Mouse (Mus musculus) CH12.LX (cell line): ENCODE data around the gene Efnb2. TPM values are rescaled to one million over a fixed set of nuclear protein-coding genes. Genes with fewer than 3 reads are reported as not detected.

Source experiments
- DNase-seq: peaks from one replicate; pipeline ENCODE4 v3.0.0-alpha.2; 2013; ENCODE audit errors: extremely low read depth
- H3K27ac ChIP-seq: 2 replicates; pipeline ENCODE4 v1.5.1; 2012; ENCODE audit warnings: low read depth, mild to moderate bottlenecking, control low read depth, moderate library complexity; ENCODE audit not compliant: insufficient read depth
- H3K27me3 ChIP-seq: replicated peaks from 2 replicates; pipeline ENCODE3; 2012; ENCODE audit warnings: inconsistent platforms
- H3K36me3 ChIP-seq, 2 experiments: replicated peaks in 1 of 2; 2 replicates each; pipeline versions ENCODE3 to v1.6.1; 2012; ENCODE audit warnings: inconsistent platforms in 1 of 2, low read length in 1 of 2, mild to moderate bottlenecking in 1 of 2, mixed read lengths in 1 of 2, moderate library complexity in 1 of 2; ENCODE audit not compliant: control insufficient read depth in 1 of 2, insufficient read depth in 1 of 2
- H3K4me1 ChIP-seq, 2 experiments: 2 replicates each; pipeline ENCODE4 v1.6.1; 2012; ENCODE audit warnings: inconsistent platforms in 1 of 2, moderate library complexity in 1 of 2; ENCODE audit not compliant: insufficient read depth in 2 of 2, control insufficient read depth in 1 of 2
- H3K4me2 ChIP-seq: 2 replicates; pipeline ENCODE4 v1.6.1; 2012; ENCODE audit warnings: low read depth, mild to moderate bottlenecking, control low read depth; ENCODE audit not compliant: poor library complexity, insufficient read depth, severe bottlenecking
- H3K4me3 ChIP-seq, 3 experiments: fragments of 150-350 bp in 1 of 3; sonication (generic) in 1 of 3; replicated peaks in 1 of 3; 2 replicates each; pipeline versions ENCODE3 to v1.5.1; 2011 to 2012; ENCODE audit warnings: low read depth in 2 of 3, low read length in 2 of 3, mild to moderate bottlenecking in 2 of 3, moderate library complexity in 2 of 3, control low read depth in 1 of 3, improper control_type of control experiment in 1 of 3, inconsistent platforms in 1 of 3, mixed read lengths in 1 of 3; ENCODE audit not compliant: poor library complexity in 1 of 3
- H3K79me2 ChIP-seq: replicated peaks from 2 replicates; pipeline ENCODE4 v1.6.1; 2012; ENCODE audit warnings: mild to moderate bottlenecking, moderate library complexity; ENCODE audit not compliant: control insufficient read depth, poor library complexity, insufficient read depth, severe bottlenecking; ENCODE audit errors: extremely low read depth
- H3K9ac ChIP-seq: 2 replicates; pipeline ENCODE4 v1.6.1; 2012; ENCODE audit warnings: low read depth, mild to moderate bottlenecking, control low read depth, moderate library complexity; ENCODE audit not compliant: insufficient read depth
- H3K9me3 ChIP-seq: replicated peaks from 2 replicates; pipeline ENCODE3; 2012; ENCODE audit warnings: low read length, inconsistent platforms, mixed read lengths
- CHD1 ChIP-seq: IDR thresholded peaks from 2 replicates; pipeline ENCODE4 v1.6.1; 2012; ENCODE audit warnings: low read depth, low read length, improper control_type of control experiment, inconsistent platforms
- CHD2 ChIP-seq: IDR thresholded peaks from 2 replicates; pipeline ENCODE4 v1.6.1; 2011; ENCODE audit warnings: low read length, improper control_type of control experiment
- E2F4 ChIP-seq: IDR thresholded peaks from 2 replicates; pipeline ENCODE4 v1.6.1; 2011; ENCODE audit warnings: low read depth, low read length, improper control_type of control experiment; ENCODE audit not compliant: insufficient replicate concordance
- ELF1 ChIP-seq: IDR thresholded peaks from 2 replicates; pipeline ENCODE4 v1.6.1; 2014; ENCODE audit warnings: low read depth, mild to moderate bottlenecking, inconsistent platforms, low read length, improper control_type of control experiment
- EP300 ChIP-seq: IDR thresholded peaks from 2 replicates; pipeline ENCODE4 v1.6.1; 2011; ENCODE audit warnings: low read length, improper control_type of control experiment
- GABPA ChIP-seq: IDR thresholded peaks from 2 replicates; pipeline ENCODE4 v1.6.1; 2012; ENCODE audit warnings: low read depth, low read length, improper control_type of control experiment, inconsistent platforms; ENCODE audit not compliant: insufficient replicate concordance
- HCFC1 ChIP-seq: IDR thresholded peaks from 2 replicates; pipeline ENCODE4 v1.6.1; 2012; ENCODE audit warnings: low read depth, mild to moderate bottlenecking, inconsistent platforms, low read length, improper control_type of control experiment
- MAX ChIP-seq: IDR thresholded peaks from 2 replicates; pipeline ENCODE4 v1.6.1; 2011; ENCODE audit warnings: low read length, improper control_type of control experiment
- MEF2A ChIP-seq: IDR thresholded peaks from 2 replicates; pipeline ENCODE4 v1.6.1; 2014; ENCODE audit warnings: low read depth, mild to moderate bottlenecking, inconsistent platforms, low read length, improper control_type of control experiment, borderline replicate concordance
- POLR2AphosphoS2 ChIP-seq: IDR thresholded peaks from 2 replicates; pipeline ENCODE4 v1.6.1; 2011; ENCODE audit warnings: low read depth, low read length, improper control_type of control experiment
- SIN3A ChIP-seq: IDR thresholded peaks from 2 replicates; pipeline ENCODE4 v1.6.1; 2012; ENCODE audit warnings: low read length, improper control_type of control experiment, inconsistent platforms
- USF2 ChIP-seq: conservative IDR thresholded peaks from 2 replicates; pipeline ENCODE4 v1.6.1; 2011; ENCODE audit warnings: low read depth, low read length, improper control_type of control experiment
- ZNF384 ChIP-seq: IDR thresholded peaks from 2 replicates; pipeline ENCODE4 v1.6.1; 2012; ENCODE audit warnings: low read depth, low read length, improper control_type of control experiment, inconsistent platforms
- dilution Hi-C: fragments of 300-500 bp; cut with MboI; formaldehyde crosslinking; loops from 2 replicates; pipeline ENCODE4 v1.14.3; 2020; ENCODE audit warnings: low sequenced_read_pairs; ENCODE audit not compliant: extremely low pct_unique_long_range_greater_than_20kb, extremely low pct_ligation_motif_present
- in situ Hi-C: fragments of 300-500 bp; cut with MboI; formaldehyde crosslinking; loops from 3 replicates; pipeline ENCODE4 v1.14.3; 2019; ENCODE audit warnings: low sequenced_read_pairs, low pct_ligation_motif_present, low pct_unique_long_range_greater_than_20kb, mixed read lengths
- polyA plus RNA-seq: library from polyadenylated mRNA; unstranded; fragments of >175 nt; gene quantifications from 2 replicates; pipeline ENCODE4 v1.2.1, GENCODE M21; 2012; ENCODE audit warnings: low read depth; ENCODE audit not compliant: insufficient read length
- total RNA-seq, 2 experiments: library from RNA; depleted of rRNA; stranded (reverse); fragments of 300-350 nt in 1 of 2; fragments of >200 nt in 1 of 2; gene quantifications; 2 replicates each; pipeline ENCODE4 v1.2.3; 2012 to 2014

Gene Efnb2
- total and polyA plus RNA-seq, 3 experiments = 0.06 to 0.25 TPM; not detected in 1

DNA sequence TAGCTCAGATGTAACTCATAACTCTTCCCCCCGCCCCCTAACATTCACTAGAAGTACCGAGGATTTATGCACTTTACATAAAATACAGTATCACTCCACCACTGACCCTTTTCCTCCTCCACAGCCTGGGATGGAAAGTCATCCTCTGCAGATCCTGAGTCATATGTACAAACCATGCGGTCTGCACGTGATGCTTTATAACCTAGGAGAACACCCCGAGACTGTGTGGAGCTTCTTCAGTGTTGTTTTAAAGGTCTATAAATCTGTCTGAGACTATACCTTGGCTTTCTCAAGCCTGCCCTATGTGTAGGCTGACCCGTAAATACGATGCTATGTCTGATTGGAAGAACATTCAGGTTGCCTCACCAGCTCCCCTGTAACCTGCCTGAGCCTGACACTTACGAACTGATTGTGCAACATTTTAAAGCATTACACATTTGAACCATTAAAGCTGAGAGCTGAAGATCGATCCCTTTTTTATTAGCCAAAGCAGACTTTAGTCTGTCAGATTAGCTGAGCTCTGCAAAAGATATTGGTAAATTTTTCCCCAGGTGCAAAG lies 92.7 kb downstream of the Efnb2 start:
- TF ChIP-seq EP300 = no peak
- TF ChIP-seq GABPA = no peak
- no peak for TF ChIP-seq E2F4
- no peak for TF ChIP-seq ZNF384
- TF ChIP-seq MEF2A = no peak
- no peak for TF ChIP-seq USF2
- TF ChIP-seq SIN3A = no peak
- TF ChIP-seq HCFC1 = no peak
- no peak for TF ChIP-seq ELF1
- TF ChIP-seq POLR2AphosphoS2 = no peak
- TF ChIP-seq CHD1 = no peak
- no peak for TF ChIP-seq CHD2
- TF ChIP-seq MAX = no peak
- Histone ChIP-seq H3K4me2 (no peak overlapping the region), H3K9me3 (peaks cover 67% of the 10 kb centered on the region), H3K36me3 (no peaks in the 10 kb centered on the region), H3K79me2 (no peaks in the 10 kb centered on the region), H3K4me1 (no peaks in the 10 kb centered on the region), H3K27ac (no peak overlapping the region), H3K4me3 (no peak overlapping the region), H3K9ac (no peak overlapping the region), H3K27me3 (no peaks in the 10 kb centered on the region)
- in situ Hi-C loops = no loop called here
- DNase-seq = no peak
- dilution Hi-C loops = no loop called here

Other genes starting within 250 kb of the Efnb2 start
- 35.1 and 46.2 TPM in 2 replicates for gene Arglu1, start 29.3 kb upstream of the Efnb2 start, total RNA-seq (2012; rRNA removed)
- 58.5 and 73.7 TPM in 2 replicates for gene Arglu1, start 29.3 kb upstream of the Efnb2 start, total RNA-seq (2014; rRNA removed)
- 135 and 159 TPM in 2 replicates for gene Arglu1, start 29.3 kb upstream of the Efnb2 start, polyA plus RNA-seq